Mouse (Mus musculus) gastrocnemius, postnatal 36 days (tissue): Measurements from ENCODE around the gene Clrn3. TPM values are rescaled to one million over a fixed set of nuclear protein-coding genes. Genes with fewer than 3 reads are reported as not detected.
"Not testable (repeated sequence)": the region's sequence is repeated elsewhere in the genome, so short reads cannot be mapped to it uniquely, and the experiment has no call there.

ENCODE experiments used
- DNase-seq, 2 experiments: peaks; one replicate each; pipeline ENCODE4 v3.0.0; 2022
- intact Hi-C: fragments of 180-260 bp; cut with DNase I; formaldehyde crosslinking; loops from one replicate; pipeline ENCODE4 v1.15.1; 2025
- long read RNA-seq, 2 experiments: library from polyadenylated mRNA; stranded (forward); transcript quantifications; one replicate each; pipeline ENCODE4 v2.0.0; 2021
- total RNA-seq, 2 experiments: library from RNA; stranded (reverse); gene quantifications; 2 replicates each; pipeline ENCODE4 v1.2.3; 2021

Clrn3 gene
- total RNA-seq, result not detected
- long read RNA-seq, experiment 1, result 0 reads
- long read RNA-seq, experiment 2, result 0 reads

DNA sequence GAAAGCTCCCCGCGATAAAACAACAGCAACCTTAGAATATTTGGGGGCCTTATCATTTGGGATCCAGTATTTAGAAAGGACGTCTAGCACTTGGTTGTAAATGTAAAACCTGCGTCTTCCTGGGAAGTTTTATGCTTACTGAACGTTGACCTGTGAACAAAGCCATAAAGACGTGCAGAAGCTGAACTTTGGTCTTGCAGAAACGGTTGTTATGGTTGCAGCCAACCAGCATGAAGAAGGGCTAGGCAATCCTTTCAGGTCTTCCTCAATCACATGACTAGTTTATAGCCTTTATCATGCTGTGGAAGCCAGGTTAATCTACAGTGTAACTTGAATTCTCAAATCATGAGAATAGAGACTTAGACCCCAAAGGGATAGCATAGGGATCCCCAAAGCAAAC lies at the start of gene Clrn3:
Gene Clrn3, minus strand, starts transcription at position 140 of the 400 bp plus-strand sequence.
- intact Hi-C loops, result no loop called here
- no peak for DNase-seq

DNA sequence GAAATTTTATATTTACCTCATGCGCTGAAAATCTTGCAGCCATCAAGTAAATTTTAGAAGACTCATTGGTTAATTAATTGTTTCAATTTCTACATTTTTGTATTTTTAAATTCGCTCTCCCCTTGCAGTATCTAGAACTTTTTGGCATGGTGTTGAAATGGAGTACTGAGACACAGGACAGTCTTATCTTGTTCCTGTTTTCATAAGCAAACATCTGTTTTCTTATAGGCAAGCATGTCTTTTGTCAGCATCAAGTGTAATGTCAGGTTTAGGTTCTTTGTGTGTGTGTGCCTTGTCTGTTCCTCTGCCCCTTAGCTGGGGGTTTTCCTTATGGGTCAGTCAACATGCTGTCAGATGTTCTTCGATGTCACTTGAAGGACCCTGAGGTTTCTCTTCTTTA lies 47.9 kb upstream of the Clrn3 start:
- DNase-seq, result no peak
- intact Hi-C loops, result no loop called here

DNA sequence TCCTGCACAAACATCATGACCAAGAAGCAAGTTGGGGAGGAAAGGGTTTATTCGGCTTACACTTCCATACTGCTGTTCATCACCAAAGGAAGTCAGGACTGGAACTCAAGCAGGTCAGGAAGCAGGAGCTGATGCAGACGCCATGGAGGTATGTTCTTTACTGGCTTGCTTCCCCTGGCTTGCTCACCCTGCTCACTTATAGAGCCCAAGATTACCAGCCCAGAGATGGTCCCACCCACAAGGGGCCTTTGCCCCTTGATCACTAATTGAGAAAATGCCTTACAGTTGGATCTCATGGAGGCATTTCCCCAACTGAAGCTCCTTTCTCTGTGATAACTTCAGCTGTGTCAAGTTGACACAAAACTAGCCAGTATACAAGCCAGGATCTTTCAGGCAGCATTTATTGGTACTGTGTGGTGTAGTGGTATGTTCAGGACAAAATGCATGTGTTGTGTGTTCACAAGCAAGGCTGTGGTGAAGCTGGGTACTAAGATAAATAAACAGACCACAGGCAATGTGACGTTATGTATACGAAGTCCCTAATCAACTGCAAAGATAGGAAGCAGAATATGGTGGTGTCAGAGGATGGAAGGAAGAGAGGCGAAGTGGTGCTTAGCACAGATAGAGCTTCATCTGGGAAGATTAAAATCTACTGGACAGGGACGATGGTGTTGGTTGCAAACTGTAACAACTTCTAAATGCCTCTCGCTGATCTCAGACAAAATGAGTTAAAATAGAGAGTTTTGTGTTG lies 47.0 kb upstream of the Clrn3 start:
- DNase-seq, intact Hi-C loops: not testable (repeated sequence)

DNA sequence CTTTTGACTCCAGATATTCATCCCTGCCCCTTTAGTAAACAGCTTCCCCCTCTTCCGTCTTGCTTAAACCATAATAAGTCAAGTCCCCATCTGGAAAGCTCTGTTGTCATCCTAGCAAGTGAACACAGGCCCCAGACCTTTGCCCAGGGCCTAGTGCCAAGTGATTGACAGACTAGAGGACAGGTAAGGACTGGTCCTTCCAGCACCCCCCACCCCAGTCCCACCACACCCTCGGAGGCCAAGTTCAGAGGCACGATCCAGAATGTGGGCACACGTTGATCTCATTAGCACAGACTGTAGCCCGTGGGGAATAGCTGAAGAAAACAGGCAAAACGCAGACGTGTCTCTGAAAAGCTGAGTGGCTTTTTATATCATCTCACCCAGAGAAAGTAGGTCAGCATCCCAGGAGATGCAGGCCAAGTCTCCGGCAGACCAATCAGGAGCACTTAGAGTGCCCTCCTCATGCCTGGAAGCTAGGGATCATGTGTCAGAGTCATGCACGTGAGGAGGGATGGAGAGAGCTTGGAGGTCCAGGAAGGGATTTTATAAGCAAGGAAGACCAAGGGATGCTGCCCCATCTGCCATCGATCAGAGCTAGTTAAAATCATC lies 43.6 kb upstream of the Clrn3 start:
- intact Hi-C loops, result no loop called here
- DNase-seq, result peak in 1 of 2 experiments; percentile 43

- intact Hi-C loops, result no loop called here
- DNase-seq, result no peak
Observed at GRCm38 (mm10) chr7:135571392-135571791, 42.9 kb upstream of the Clrn3 start.

- no peak for DNase-seq
- intact Hi-C loops, result no loop called here
Observed at GRCm38 (mm10) chr7:135568550-135568949, 40.1 kb upstream of the Clrn3 start.

GRCm38 (mm10) chr7:135567582-135567981 lies 39.1 kb upstream of the Clrn3 start:
- intact Hi-C loops, result no loop called here

GRCm38 (mm10) chr7:135566013-135566412 lies 37.6 kb upstream of the Clrn3 start:
- no peak for DNase-seq
- intact Hi-C loops, result no loop called here

More at GRCm38 (mm10) chr7:135567582-135567981, 39.1 kb upstream of the Clrn3 start:
- no peak for DNase-seq

DNA sequence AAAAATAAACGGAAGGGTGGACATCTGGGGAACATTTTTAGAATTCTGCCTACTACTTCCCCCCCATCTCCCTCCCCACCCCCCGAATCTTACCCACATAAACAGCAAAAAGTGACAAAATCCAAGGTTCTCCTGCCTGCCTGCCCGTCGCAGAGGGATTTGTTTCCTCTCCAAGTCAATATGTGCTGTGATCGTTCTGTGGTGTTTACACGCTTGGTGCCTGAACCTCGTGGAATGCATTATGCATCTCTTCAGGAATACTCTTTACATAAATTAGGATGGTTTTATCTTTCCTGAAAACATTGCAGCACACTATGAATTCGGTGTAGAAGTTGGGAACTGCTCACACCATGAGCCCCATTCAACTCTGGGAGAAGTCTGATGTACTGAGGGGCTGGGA lies 35.6 kb upstream of the Clrn3 start:
- DNase-seq, result no peak
- intact Hi-C loops, result no loop called here

DNA sequence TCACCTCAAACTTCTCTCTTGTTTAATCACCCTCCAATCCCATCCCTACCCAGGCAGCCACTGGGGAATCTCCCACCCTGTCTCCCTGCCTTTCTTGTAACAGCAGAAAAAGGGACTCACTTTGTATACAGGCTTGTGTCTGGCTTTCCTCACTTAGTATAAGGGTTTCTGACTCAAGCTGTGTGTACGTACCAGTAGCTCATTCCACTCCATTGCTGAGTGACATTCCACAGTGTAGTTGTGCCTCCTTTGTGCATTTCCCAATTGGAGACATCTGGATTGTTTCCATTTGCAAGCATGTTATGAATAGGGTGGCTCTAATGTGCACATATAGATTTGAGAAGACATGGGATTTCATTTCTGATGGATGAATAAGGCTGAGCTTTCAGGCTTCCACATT lies 31.8 kb upstream of the Clrn3 start:
- no peak for DNase-seq
- intact Hi-C loops, result no loop called here

DNA sequence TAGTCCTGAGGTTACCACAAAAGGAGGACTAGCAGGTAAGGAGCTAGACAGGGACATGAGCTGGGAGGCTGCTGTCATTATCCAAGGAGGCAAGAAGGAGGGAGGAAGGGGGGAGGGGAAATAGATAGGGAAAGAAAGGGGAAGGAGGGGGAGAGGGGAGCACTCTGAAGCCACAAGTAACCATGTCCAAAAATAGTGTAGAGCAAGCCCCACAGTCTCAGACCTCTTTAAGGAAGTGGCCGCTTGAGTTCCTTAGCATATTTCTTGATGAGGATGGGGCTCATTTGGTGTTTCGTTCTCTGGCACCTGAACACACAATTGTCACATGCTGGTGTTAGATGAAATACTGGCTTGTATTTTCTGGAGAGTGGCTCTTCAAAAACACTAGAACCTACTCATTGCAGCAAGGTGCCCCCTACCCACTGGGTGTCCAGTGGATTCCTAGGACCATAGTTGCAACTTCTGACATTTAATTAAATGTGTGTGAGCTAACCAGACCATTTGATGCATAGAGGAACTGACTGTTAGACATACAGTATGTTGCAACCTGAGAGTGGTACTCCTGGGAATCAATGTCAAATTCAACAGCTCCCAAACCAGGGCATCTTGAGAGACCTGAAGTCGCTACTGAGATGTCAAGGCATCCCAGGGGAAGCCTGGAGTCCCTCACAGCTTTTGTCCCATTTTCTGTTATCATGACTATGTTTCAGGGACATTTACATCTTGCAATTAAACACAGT lies 28.4 kb upstream of the Clrn3 start:
- intact Hi-C loops, result no loop called here
- DNase-seq, result no peak

DNA sequence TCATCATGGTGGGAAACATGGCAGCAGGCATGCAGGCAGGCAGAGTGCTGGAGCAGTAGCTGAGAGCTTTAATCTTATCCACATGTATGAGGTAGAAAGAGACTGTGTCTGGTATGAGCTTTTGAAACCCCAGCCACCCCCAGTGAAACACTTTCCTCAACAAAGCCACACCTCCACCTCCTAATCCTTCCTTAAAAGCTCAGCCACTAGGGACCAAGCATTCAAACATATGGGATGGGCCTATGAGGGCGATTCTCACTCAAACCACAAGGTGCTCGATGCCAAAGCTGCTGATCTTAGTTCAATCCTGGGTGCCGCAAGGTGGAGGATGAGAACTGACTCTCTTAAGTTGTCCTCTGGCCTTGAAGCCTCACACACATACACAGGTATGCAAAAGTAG lies 25.1 kb upstream of the Clrn3 start:
- DNase-seq, result no peak
- intact Hi-C loops, result no loop called here

- DNase-seq, result peak; percentile 18 to 25
- intact Hi-C loops, result no loop called here
Observed at GRCm38 (mm10) chr7:135551547-135551946, 23.1 kb upstream of the Clrn3 start.

GRCm38 (mm10) chr7:135548434-135548833 lies 20.0 kb upstream of the Clrn3 start:
- intact Hi-C loops, result no loop called here
- no peak for DNase-seq

- no peak for DNase-seq
- intact Hi-C loops, result no loop called here
Observed at GRCm38 (mm10) chr7:135546530-135546929, 18.1 kb upstream of the Clrn3 start.

GRCm38 (mm10) chr7:135545957-135546356 lies 17.5 kb upstream of the Clrn3 start:
- intact Hi-C loops, result no loop called here
- no peak for DNase-seq

GRCm38 (mm10) chr7:135544321-135544720 lies 15.9 kb upstream of the Clrn3 start:
- intact Hi-C loops, result no loop called here
- DNase-seq, result no peak

DNA sequence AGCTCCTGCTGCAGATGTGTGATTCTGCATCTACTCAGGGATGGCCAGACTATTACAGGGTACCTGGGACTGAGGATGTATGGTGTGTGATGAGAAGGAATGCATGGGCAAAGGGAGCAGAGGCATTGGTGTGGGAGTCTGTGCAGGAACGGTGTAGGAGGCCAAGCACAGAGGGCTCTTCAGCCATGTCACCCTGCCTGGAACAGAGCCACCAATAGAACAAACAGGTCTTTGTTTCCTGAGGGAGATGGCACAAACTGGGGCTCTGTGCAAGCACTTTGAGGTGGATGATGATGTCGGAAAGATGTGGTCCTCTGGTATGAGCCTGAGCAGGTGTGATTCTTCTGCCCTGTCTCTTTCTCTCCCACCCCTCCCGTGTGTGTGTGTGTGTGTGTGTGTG lies 14.6 kb upstream of the Clrn3 start:
- DNase-seq, result no peak

DNA sequence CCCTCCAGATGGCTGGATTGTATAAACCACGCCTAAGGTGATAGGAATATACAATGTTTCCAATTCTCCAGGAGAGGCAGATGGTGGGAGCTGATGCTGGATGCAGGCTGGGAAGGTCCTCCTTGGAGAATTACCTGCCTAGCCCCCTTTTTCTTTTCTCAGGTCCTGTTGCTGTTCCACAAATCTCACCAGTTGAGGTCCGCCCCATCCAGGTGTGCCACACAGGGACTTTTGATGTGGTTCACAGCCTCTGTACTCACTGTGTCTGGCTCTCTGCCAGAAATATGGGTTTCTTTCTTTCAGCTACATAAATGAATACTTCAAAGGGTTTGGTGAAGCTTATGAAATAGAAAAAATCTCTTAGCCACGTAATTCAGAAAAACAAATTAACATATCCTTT lies 13.8 kb upstream of the Clrn3 start:
- intact Hi-C loops, result no loop called here
- no peak for DNase-seq

More for the DNA sequence above, 14.6 kb upstream of the Clrn3 start:
- intact Hi-C loops, result no loop called here

DNA sequence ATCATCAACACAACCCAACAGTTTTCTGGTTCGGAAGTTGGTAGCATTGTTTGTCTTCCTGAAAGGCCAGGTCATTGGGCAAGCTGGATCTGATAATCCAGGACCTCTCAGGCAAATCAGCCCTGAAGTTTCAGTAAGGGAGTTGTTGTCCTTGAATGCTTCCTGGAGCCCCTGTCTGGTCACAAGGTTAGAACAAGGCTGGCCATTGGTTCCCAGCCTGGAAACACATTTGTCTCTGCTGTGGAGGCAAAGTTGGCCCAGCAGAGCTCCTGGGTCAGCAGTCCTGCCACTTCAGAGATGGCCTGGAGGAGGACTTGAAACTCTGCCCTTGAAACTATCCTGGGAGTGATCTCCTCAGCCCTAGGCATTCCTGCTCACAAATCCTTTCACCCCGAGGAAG lies 11.0 kb upstream of the Clrn3 start:
- no peak for DNase-seq
- intact Hi-C loops, result loop anchor here (10.0 kb wide), 1 partner anchor 185 kb away; no protein-coding TSS in a partner anchor
